Mouse (Mus musculus): ENCODE measurements around the gene Enkd1.

The Enkd1 gene

GRCm38 (mm10) chr8:105702001-105702401 is 6.0 kb downstream of the Enkd1 start:
- in situ Hi-C loops (cut with MboI, MseI) = no loop called here

GRCm38 (mm10) chr8:105700966-105701824 is 6.8 kb downstream of the Enkd1 start, which contains the start of the genes Acd and Pard6a:
TSS of gene Acd (minus strand) at chr8:105701102.
TSS of gene Pard6a (plus strand) at chr8:105701148.
- in situ Hi-C loops (cut with MboI, MseI) = no loop called here

- in situ Hi-C loops (cut with MboI, MseI) = no loop called here
Measured at GRCm38 (mm10) chr8:105700566-105700965, 7.4 kb downstream of the Enkd1 start.

DNA sequence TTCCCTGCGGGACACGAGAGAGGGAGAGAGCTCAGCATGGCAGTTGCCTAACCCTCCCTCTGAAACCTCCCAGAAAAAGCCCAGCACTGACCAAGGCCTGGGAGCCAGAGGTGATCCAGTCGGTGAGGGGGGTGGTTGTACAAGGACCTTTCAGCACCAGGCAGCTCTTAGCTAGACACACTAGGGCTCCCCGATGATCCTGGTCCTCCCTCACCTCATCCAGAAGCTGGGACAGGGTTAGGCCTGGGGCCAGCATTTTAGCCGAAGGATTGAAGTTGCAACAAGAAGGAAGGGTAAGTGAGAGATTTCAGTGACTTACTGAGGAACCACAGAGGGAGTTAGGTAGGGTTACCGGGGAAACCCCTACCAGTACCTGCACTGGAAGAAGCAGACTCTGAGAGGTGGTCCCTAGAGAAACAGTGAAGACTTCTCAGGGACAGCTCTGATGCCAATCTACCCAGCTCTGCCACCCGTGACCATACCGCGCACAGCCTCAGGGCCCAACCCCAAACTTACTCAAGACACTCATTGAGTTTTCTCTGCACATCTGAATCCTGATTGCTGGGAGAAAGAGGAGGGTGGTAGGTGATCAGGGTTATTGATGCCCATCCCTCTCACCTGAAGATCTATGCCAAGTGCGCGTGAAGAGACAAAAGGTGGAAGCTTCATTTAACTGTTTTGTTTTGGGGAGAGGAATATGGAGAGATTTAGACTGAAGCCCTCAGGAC is 8.4 kb downstream of the Enkd1 start:
- in situ Hi-C loops (cut with MboI, MseI) = no loop called here

GRCm38 (mm10) chr8:105698734-105699133 is 9.3 kb downstream of the Enkd1 start:
- in situ Hi-C loops (cut with MboI, MseI) = no loop called here

DNA sequence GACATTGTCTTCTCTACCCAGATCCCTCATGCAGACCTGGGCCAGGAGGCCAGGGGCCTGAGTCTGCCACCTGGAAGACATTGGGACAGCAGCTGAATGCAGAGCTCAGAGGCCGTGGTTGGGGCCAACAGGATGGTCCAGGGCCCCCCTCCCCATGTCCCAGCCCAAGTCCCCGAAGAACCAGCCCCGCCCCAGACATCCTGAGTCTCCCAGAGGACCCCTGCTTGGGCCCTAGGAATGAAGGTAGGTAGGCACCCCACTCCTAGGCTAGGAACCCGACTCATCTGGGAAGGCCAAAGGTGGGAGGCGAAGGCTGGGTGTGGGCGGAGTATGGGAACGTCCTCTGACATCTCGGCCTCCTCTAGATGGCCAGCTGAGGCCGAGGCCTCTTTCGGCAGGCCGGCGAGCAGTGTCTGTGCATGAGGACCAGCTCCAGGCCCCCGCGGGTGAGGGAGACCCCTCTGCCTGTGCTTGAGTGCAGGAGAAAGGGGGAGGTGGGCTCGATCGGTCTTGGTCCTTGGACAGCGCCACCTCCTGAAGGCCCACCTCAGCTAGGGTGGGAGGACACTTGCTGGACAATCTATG is 10.7 kb downstream of the Enkd1 start:
- in situ Hi-C loops (cut with MboI, MseI) = no loop called here

- in situ Hi-C loops (cut with MboI, MseI) = no loop called here
Measured at GRCm38 (mm10) chr8:105695080-105695780, 12.8 kb downstream of the Enkd1 start.

GRCm38 (mm10) chr8:105694051-105694799 is 13.8 kb downstream of the Enkd1 start:
- in situ Hi-C loops (cut with MboI, MseI) = no loop called here

DNA sequence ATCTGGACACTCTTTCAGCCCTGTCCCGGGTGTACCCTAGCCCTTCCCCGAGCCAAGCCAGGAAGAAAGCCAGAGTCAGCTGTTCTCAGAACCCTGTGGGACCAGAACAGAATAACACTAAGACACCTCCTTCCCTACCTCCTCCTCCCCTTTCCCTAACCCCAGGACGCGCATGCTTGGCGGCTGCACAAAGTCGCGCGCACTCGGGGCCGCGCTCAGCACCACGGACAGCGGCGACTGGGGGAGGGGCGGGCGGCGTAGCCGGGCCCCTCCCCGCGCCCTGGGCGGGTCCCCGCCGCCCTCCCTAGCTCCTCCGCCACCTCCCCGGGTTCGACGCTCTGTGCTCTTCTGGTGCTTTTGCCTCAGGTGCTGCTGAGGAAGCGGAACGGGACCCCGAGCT is 14.4 kb downstream of the Enkd1 start:
- in situ Hi-C loops (cut with MboI, MseI) = no loop called here

DNA sequence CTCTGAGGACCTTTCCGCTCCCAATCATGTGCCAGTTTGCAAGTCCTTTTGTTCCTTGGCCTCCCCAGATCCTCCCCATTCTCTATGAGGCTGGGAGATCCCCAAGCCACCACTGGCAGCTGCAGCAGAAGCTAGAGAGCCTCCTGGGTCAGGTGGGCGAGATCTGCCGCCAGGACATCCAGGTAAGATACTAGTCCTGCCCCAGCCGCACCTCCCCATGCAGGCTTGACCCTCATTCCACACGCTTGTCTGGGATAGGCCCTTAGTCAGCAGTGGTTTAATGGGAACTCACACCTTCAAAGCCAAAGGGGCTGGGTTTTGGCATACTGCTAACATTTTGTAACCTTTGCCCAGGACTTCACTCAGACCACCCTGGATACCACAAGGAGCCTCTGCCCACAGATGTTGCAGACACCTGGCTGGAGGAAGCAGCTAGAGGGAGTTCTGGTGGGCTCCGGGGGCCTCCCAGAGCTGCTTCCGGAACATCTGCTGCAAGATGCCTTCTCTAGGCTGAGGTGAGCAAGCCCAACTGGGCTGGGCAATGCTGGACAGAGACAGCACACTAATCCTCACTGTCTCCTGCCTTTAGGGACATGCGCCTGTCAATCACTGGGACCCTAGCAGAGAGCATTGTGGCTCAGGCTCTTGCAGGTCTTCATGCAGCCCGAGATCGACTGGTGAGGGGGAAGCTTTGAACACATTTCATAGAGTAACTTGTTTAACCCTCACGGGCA is 15.4 kb downstream of the Enkd1 start:
- in situ Hi-C loops (cut with MboI, MseI) = no loop called here

DNA sequence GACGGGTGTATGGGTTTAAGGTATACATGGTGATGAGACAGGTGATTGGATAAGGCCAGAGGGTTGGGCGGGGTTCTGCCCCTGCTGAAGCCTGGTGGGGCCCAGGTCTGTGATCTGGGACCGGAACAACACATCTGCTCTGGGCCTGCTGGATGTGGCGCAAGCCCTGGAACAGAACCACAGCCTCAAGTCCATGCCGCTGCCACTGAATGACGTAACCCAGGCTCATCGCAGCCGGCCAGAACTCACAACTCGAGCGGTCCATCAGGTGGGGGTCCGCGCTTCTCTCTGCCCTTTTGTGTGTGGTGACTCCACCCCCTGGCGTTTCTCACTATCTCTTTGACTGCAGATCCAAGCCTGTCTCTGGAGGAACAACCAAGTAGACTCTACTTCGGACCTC is 17.0 kb downstream of the Enkd1 start:
- in situ Hi-C loops (cut with MboI, MseI) = no loop called here

DNA sequence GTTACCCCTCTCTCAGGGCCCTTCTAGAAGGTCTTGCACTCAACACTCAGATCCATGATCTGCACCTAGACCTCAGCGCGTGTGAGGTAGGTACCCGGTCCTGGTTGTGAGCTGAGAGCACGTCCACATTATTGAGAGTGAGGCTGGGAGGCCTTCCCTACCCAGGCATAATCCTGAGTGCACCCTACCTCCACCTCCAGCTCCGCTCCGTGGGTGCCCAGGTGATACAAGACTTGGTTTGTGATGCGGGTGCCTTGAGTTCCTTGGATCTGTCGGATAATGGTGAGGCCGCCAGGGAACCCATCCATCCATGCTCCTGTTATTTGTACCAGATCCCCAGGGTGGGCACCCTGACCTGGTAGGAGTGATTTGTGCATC is 18.0 kb downstream of the Enkd1 start:
- in situ Hi-C loops (cut with MboI, MseI) = loop anchor here (5.0 kb wide), 1 partner anchor 73 kb away; no protein-coding TSS in a partner anchor

DNA sequence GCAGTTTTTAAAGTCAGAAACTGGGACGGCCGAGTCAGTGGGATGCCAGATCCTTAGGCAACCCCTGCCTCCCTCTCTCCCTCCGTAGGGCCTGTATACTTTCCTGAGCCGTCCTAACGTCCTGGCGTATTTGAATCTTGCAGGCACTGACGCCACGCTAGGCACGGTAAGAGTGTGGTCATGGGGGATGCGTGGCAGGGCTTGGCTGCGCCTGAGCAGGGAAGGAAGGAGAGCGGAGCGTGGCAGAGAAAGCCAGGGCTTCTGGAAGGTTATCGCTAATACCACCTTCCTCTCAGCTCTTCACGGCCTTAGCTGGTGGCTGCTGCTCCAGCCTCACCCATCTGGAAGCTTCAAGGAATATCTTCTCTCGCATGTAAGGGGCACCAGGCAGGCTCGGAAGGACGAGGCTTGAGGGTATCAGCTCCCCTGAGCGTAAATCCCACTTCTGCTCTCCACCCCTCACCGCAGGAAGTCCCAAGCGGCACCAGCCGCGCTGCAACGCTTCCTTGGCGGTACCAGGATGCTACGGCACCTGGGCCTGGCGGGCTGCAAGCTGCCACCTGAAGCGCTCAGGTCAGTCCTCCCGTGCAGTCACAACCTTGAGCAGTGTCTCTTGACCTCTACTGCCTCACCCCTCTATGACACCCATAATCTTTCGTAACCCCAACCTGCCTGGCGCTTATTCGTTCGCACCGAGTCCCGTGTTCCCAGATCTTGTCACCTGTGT is 18.6 kb downstream of the Enkd1 start:
- in situ Hi-C loops (cut with MboI, MseI) = loop anchor here (5.0 kb wide), 1 partner anchor 72 kb away; no protein-coding TSS in a partner anchor

GRCm38 (mm10) chr8:105688242-105688752 is 19.7 kb downstream of the Enkd1 start:
- in situ Hi-C loops (cut with MboI, MseI) = loop anchor here (5.0 kb wide), 1 partner anchor 71 kb away; no protein-coding TSS in a partner anchor

- in situ Hi-C loops (cut with MboI, MseI) = loop anchor here (5.0 kb wide), 1 partner anchor 70 kb away; no protein-coding TSS in a partner anchor
Measured at GRCm38 (mm10) chr8:105687512-105687911, 20.5 kb downstream of the Enkd1 start.

DNA sequence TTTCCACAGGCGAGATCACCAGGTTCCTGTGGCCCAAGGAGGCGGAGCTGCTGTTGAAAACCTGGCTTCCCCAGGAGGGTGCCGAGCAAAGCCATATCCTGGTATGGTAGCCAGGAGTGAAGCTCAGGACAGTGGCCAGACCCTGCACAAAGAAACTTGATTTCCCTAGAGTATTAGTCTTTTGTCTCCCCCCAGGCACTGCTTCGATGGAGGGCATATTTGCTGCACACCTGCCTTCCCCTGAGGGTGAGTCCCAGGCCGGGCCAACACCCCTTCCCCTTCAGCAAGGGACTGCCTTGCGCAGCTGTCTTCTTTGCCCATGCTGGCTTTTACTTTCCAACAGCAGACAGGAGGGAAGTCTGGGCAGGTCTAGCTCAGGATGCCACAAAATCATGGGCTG is 21.5 kb downstream of the Enkd1 start:
- in situ Hi-C loops (cut with MboI, MseI) = loop anchor here (5.0 kb wide), 1 partner anchor 69 kb away; no protein-coding TSS in a partner anchor

GRCm38 (mm10) chr8:105685796-105686308 is 22.2 kb downstream of the Enkd1 start, which contains the start of gene Carmil2:
TSS of gene Carmil2 (plus strand) at chr8:105686274.
- in situ Hi-C loops (cut with MboI, MseI) = loop anchor here (5.0 kb wide), 1 partner anchor 69 kb away; no protein-coding TSS in a partner anchor

DNA sequence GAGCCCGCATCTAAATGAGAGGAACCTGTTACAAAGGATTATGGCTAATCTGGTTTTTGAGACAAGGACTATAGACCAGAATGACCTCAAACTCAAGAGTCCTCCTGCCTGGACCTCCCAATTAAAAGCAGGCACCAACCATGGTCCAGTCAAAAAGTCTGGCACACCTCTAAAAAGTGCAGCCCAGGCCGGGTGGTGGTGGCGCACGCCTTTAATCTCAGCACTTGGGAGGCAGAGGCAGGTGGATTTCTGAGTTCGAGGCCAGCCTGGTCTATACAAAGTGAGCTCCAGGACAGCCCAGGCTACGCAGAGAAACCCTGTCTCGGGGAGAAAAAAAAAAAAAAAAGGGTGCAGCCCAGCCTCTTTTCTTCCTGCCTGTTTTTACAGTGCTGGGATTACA is 22.7 kb downstream of the Enkd1 start:
- in situ Hi-C loops (cut with MboI, MseI) = loop anchor here (5.0 kb wide), 1 partner anchor 68 kb away; no protein-coding TSS in a partner anchor

- in situ Hi-C loops (cut with MboI, MseI) = no loop called here
Measured at GRCm38 (mm10) chr8:105677891-105678290, 30.1 kb downstream of the Enkd1 start.
